Mouse (Mus musculus): Measurements from ENCODE around the gene Acot3.
"Not testable (repeated sequence)": the region's sequence is repeated elsewhere in the genome, so short reads cannot be mapped to it uniquely, and the experiment has no call there.

Acot3 gene

DNA sequence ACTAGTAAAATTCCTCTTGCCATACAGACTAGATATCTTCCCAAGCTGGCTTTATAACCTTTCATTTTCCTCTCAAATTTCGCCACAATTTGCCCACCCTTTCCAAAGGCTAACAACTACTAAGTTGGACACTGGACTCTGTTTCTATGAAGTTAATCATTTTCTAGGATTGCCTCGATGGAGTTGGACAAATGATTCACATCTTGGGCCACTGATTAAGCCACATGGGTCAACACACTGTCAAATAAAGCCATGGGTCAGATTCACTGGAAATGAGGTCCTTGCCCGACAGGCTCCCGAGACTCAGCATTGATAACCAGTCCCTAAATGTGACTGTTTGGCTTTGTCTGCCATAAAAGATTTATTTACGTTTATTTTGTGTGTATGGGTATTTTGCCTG, 9.7 kb upstream of the Acot3 start:
- DNase-seq (ENCODE audit: low spot score in 2 of 2): no peak

DNA sequence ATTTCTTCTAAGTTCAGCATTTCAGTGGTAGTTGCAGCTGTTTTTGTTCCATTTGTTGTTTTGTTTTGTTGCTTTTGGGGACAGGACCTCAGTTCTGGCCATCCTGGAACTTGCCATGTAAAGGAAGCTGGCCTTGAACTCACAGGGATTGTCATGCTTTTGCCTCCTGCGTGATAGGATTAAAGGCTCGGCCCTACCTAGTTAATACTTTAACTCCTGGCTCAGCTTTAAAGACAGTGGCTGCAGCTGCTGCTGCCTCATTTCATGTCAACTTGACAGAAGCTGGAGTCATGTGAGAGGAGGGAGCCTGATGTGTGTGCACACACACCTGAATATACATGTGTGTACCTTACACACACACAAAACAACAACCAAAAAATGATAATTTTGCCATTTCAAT, 7.9 kb upstream of the Acot3 start:
- no peak for DNase-seq (ENCODE audit: low spot score in 2 of 2)

DNA sequence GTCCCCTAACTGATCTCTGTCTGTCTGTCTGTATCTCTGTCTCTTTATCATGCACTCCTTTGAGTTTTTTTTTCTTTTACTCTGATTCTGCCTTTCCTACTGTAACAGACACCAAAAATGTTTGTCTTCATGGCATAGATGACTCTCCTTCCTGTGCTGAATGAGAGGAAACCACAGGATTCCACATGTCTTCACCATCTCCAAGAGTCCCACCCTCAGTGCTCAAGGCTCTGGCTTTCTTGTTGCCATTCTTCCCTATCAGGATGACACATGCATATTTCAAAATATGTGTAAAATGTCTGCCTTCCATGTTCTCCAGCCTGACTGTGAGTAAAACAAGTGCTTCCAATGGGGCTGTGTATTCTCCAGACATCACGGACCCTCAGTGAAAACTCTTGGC, 5.0 kb upstream of the Acot3 start:
- no peak for DNase-seq (ENCODE audit: low spot score in 2 of 2)

DNA sequence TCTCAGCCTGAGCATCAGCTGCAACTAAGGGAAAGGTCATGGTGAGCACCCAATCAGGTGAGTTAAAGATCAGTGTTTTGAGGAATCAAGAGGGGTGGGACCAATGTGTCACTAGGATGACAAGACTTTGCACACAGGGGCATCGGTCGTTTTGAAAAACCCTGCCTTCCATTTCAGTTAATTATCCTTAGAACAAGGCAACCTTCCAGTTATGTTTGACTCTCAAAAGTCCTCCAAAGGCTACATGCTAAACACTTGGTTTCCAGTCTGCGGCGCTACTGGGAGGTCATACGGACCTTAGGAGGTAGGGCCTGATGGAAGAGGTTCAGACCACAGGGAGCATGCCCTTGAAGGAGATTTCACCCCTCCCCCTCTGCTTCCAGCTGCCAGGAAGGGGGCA, 1.2 kb upstream of the Acot3 start:
- DNase-seq (ENCODE audit: low spot score in 2 of 2): not testable (repeated sequence)

DNA sequence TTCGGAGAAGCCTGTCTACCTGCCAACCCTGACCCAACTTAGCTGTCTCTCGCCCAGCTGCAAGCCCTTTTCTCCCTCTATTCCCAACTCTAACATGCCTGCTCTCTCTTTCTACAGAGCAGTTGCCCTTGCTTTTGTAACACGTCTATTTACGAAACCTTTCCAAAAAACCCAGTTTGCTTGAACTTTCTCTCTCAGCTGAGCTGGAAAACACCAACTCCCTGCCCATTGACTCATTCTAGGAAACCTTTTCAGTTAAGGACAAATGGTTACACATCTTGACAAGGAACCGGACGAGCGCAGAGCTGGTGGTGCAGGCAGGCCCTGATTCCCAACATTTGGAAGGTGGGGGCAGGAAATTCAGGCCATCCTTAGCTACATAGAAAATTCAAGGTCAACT, 665 bp downstream of the Acot3 start:
- no peak for DNase-seq (ENCODE audit: low spot score in 2 of 2)

DNA sequence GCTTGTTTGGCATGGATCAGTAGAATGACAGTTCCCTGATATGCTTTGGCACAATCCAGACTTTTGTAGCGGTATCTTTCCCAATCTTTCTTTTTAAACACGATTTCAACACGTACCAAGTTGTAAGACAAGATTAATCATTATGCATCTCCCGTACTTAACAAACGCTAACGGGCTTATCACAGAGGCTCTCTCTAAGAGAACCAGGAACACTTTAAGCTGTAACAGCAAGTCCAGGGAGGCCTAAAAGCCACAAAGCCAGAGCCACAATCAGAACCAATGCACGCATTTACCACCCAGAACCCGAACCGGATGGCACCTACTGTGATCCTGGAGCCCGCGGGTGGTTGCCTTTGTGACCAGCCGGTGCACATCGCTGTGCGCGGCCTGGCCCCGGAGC, 1.2 kb downstream of the Acot3 start:
- DNase-seq (ENCODE audit: low spot score in 2 of 2): no peak

DNA sequence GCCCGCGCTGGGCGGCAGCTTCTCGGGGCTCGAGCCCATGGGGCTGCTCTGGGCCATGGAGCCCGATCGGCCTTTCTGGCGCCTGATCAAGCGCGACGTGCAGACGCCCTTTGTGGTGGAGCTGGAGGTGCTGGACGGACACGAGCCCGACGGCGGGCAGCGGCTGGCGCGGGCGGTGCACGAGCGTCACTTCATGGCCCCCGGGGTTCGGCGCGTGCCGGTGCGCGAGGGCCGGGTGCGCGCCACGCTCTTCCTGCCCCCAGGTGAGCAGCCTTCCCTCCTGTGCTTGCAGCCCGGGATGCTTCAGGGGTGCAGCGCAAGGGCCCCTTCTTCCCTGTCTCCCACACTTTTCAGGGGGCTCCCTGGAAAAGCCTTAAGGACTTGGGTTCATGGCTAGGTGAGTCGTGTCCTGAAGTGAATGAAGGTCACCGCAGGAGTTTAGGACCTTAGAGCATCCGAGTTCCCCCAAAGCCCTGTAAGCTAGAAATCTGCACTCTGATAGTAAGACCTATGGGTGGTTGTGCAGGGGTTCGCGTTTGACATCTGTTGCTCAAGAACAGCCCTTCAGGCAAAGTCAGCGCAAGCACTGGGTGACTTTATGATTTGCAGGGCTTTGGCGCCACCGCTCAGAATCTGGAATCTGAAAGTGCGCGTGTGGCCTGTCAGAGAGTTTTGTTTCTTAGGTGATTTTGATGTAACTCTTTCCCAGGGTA, 1.9 kb downstream of the Acot3 start:
- DNase-seq (ENCODE audit: low spot score in 2 of 2): no peak

DNA sequence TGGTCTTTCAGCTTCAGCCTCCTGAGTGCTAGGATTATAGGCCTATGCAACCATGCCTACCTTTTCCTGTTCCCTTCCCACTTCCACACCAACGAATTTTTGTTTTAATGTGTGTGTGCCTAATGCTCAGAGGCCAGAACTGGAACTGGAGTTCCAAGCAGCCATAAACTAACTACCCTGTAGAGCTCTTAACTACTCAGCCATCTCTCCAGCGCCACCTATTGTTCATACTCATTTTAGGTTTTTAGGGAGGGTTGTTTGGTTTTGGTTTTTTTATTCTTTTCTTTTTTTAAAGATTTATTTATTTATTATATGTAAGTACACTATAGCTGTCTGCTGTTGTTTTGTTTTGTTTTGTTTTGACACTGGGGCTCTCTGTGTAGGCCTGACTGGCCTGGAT, 9.0 kb downstream of the Acot3 start:
- no peak for DNase-seq (ENCODE audit: low spot score in 2 of 2)

DNA sequence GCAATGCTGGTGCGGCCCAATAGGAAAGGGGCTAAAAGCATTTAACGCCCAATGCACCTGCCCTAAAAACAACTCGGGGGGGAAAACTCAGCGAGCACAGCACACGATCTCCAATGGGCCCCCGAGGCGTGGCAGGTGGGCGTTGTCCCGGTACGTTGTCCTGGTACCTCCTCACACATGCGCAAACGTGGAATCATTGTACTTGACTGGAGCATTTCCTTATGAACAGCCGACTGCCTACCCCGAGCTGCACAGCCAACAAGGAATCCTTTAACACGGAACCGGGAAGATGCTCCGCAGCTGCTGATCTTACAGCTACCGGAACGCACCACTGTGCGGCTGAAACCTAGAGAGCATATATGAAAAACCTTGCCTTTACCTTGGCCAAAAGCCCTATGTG, 10.4 kb downstream of the Acot3 start:
- DNase-seq (ENCODE audit: low spot score in 2 of 2): no peak

DNA sequence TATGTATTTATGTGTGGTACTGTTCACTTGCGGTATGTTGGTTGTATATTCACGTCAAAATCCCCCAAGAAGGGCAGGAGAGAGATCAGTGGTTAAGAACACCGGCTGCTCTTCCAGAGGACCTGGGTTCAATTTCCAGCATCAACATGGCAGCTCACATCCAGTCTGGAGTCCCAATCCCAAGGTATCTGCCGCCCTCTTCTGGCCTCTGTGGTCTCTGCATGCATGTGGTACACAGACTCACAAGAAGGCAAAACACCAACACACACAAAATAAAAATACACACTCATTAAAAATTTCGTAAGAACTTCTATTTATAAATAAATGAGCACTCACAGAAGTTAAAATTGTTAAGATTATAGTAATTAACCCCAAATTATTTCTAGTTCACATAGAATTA, 11.3 kb downstream of the Acot3 start:
- DNase-seq (ENCODE audit: low spot score in 2 of 2): no peak

DNA sequence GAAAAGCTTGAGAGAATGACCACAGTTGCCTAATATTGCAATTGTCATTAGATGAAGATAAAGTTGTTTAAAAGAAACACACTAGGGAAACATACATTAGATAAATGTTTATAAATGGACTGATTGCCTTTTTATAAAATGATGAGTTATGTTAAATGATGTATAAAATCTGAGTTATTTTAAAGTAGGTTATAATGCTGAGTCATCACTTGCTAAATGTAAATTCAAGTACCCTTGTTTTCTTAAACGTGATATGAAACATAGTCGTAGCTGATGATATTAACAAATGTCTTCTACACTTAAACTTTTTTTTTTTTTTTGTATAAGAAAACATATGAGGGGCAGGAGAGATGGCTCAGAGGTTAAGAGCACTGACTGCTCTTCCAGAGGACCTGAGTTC, 11.9 kb downstream of the Acot3 start:
- no peak for DNase-seq (ENCODE audit: low spot score in 2 of 2)

DNA sequence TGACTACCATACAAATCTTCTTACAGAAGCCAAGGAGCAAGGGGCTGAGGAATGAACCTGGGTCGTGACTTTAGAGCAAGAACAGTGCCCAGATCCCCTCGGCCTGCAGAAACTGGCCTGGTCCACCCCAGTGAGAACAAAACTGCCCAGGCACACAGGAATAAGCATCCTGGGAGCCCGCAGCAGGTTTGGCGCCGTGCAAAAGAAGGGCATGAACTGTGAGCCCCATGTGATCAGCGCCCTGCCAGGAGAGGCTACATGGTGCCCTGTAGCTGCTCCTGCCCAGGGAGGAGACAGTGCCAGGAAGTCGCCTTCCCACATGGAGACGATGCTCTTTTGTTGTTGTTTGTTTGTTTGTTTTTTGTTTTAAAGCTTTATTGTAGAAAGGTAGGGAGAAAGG, 12.7 kb downstream of the Acot3 start:
- DNase-seq (ENCODE audit: low spot score in 2 of 2): no peak

DNA sequence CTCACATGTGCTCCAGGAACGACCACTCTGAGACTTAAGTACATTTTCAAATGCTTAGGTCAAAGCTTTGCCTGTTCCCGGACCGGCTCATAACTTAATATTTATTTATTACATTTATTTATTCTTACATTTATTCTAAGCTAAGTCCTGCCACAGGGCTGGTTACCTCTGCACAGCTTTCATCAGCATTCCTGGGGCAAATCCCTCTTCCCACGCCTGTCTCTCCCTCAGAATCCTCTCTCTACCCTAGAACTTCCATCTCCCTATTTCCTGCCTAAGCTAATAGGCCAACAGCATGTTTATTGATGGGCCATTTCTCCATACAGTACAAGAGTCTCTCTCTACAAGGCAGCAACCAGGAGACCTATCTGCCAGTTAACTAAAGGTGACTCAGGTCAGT, 15.8 kb downstream of the Acot3 start:
- no peak for DNase-seq (ENCODE audit: low spot score in 2 of 2)

DNA sequence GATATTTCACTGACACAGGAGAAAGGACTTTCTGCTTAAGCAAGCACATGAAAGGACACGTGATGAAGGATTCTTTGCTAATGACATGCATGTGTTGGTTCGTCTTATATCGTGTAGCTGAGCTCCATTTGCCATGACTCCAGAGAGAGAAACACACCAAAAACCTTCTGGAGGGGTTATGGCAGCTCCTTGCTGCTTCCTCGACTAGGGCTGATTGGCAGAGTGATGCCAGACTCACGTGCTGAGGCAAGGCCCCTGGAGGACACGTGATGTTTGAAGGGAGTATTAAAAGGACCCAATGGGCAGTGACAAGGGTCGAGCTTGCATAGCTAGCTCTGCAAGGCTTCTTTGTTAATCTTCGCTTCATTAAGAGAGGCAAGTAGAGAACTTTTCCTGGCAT, 16.4 kb downstream of the Acot3 start:
- DNase-seq (ENCODE audit: low spot score in 2 of 2): no peak

DNA sequence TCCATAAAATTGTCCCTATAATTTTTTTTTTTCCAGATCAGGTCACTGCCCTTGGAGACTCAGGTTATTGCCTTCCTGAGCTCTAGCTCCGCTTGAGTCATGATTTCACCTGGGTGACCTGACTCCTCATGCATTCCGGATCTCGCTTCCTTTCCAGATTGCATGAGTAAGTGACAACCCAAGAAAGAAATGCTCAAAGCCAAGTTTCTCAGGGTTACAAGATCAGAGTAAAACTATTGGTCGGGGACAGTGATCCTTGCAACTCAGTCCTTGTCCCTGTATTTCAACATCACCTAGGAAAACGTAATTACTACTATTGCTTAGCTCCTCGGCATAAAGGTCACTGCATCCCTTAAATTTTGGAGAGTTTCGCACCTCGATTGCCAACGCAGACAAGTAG, 17.0 kb downstream of the Acot3 start, which contains the start of gene Acot5:
Gene Acot5, plus strand, starts transcription at position 340 of the 400 bp plus-strand sequence.
- no peak for DNase-seq (ENCODE audit: low spot score in 2 of 2)

DNA sequence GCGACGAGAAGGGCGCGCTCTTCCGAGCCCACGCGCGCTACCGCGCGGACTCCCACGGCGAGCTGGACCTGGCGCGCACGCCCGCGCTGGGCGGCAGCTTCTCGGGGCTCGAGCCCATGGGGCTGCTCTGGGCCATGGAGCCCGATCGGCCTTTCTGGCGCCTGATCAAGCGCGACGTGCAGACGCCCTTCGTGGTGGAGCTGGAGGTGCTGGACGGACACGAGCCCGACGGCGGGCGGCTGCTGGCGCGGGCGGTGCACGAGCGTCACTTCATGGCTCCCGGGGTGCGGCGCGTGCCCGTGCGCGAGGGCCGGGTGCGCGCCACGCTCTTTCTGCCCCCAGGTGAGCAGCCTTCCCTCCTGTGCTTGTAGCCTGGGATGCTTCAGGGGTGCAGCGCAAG, 17.6 kb downstream of the Acot3 start:
- DNase-seq (ENCODE audit: low spot score in 2 of 2): peak in 1 of 2 experiments; percentile 10

DNA sequence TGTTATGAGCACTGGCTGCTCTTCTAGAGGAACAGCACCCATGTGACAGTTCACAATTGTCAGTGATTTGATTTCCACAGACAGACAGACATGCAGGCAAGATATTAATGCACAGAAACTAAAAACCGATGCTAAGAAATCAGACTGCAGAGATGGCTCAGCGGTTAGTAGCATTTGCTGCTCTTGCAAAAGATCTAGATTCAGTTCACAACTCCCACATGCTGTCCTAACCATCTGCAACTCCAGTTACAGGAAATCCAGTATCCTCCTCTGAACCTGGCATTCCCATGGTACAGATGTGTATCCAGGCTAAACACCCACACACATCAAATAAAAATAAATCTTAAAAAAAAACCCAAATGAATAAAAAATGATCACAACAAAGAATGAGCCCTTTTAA, 19.8 kb downstream of the Acot3 start:
- no peak for DNase-seq (ENCODE audit: low spot score in 2 of 2)

DNA sequence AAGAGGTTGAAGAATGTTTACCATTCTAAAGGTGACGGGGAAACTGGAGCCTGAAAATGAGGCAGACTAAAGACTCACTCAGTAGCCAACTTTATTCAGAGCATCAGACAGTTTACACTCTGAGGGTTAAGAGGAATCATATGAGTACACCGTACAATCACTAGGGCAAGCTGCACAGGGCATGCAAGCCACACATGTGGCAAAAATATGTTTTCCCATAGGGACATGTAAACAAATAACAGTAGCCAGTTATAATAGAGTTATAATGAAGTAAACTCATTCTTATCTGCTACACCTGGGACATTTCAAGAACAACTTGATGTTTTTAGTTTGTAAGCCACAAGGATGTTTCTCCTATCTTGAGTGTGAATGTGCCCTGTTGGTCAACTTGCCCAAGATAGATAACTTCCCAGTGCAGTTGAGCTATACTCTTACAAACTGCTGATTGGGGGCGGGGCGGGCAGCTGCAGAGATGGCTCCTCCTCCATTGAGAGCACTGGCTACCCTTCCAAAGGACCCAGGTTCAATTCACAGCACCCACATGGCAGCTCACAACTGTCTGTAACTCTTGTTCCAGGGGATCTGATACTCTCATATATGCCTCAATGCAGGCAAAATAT, 25.5 kb downstream of the Acot3 start:
- DNase-seq (ENCODE audit: low spot score in 2 of 2): no peak

DNA sequence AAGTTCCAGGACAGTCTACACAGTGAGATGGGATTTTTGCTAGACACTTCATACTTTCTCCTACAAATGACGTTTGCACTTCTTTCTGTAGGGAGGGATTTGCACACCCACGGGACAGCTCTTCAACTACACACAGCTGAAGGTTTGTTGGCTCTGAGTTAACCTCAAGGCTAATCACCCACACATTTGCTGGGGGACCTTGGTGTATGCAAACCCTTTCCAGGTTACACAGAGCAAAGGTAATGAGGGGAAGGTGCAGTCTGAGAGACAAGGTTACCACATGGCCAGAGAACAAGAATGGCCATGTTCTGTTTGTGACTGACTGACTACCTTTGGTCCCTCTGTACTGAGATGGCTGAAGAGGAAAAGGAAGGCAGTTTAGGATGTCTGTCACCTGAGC, 31.9 kb downstream of the Acot3 start:
- no peak for DNase-seq (ENCODE audit: low spot score in 2 of 2)

DNA sequence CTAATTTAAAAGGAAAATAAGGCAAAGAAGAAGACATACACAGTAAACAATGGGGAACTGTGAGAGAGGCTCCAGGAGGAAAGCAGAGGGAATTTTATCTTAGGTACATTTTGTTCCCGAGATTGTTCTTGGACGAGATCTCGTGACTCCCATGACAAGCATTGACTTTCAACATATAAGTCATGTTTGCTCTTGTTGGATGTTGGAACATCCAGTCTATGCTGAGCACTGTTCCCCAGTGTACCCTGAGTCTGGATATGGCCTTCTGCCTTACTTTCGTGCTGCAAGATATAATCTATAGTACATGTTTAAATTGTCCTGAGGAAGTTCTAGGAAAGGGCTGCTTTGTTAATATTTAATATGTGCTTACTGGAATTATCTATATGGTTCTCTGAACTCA, 32.6 kb downstream of the Acot3 start:
- no peak for DNase-seq (ENCODE audit: low spot score in 2 of 2)

DNA sequence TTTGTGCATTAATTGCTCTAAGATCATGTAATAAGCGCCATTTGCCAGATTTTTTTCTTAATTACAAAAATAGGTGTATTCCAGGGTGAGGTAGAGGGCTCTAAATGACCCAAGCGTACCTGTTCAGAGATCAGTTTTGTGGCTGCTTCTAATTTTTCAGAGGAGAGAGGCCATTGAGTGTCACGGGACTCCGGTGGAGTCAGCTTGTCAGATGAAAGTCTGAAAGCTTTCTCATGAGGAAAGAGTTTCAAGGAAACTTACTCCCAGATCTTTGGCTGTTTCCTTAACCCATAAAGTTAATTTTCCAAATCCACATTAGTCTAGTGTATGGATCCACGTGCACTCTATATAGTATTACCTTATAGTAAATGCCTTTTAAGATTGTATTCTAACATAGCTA, 42.7 kb downstream of the Acot3 start:
- not testable (repeated sequence) for DNase-seq (ENCODE audit: low spot score in 2 of 2)

DNA sequence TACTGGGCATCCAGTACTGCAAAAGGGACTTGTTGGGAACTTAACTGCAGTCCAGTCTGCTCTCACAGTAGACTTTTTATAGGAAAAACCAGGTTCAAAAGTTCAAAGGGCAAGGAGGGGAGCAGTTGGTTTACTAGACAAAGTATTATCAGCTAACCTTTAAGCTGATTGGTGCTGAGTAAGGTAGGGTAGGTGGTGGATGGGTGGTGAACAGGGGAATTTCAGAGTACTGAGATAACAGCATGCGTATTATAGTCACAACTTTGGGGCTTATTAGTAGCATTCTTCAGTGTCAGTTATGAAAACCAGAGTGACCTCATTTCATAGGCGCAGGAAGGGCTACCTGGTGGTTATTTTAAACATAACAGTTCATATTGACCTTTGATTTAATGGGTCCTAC, 47.7 kb downstream of the Acot3 start:
- DNase-seq (ENCODE audit: low spot score in 2 of 2): no peak

DNA sequence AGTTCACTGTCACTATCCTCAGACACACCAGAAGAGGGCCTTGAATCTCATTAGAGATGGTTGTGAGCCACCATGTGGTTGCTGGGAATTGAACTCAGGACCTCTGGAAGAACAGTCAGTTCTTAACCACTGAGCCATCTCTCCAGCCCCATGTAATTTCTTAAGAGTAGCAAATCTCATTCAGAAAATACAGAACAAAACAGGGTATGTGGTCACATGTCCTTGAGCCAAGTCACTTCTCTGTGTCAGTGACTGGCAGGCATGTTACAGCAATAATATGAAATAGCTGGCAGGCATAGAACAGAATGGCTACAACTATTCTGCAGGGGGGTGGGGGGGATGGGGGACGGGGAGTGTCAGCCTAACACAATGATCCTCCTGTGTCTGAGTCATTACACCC, 48.1 kb downstream of the Acot3 start:
- DNase-seq (ENCODE audit: low spot score in 2 of 2): no peak
